Mouse (Mus musculus) bone marrow, adult 2 months (tissue): ENCODE results near the gene Akt1. TPM values are rescaled to one million over a fixed set of nuclear protein-coding genes. Genes with fewer than 3 reads are reported as not detected.

Experiments used
- H3K27ac ChIP-seq: fragments of 200-500 bp; 2 replicates; pipeline ENCODE4 v1.5.1; 2012; ENCODE audit warnings: low read depth, mild to moderate bottlenecking, control low read depth, inconsistent platforms, low read length; ENCODE audit not compliant: control insufficient read depth, poor library complexity, insufficient read depth
- H3K4me1 ChIP-seq: fragments of 200-500 bp; 2 replicates; pipeline ENCODE4 v1.6.1; 2011; ENCODE audit warnings: low read length; ENCODE audit not compliant: control insufficient read depth, insufficient read depth
- H3K4me3 ChIP-seq: fragments of 200-500 bp; replicated peaks from 2 replicates; pipeline ENCODE3; 2011; ENCODE audit warnings: mild to moderate bottlenecking, low read depth, low read length, control low read depth; ENCODE audit not compliant: control insufficient read depth
- CTCF ChIP-seq: fragments of 200-500 bp; IDR thresholded peaks from 2 replicates; pipeline ENCODE4 v1.5.1; 2011; ENCODE audit warnings: low read length, control low read depth; ENCODE audit not compliant: control insufficient read depth, insufficient read depth
- POLR2A ChIP-seq: fragments of 200-500 bp; IDR thresholded peaks from 2 replicates; pipeline ENCODE4 v1.6.1; 2011; ENCODE audit warnings: low read depth, mild to moderate bottlenecking, control low read depth, low read length, borderline replicate concordance; ENCODE audit not compliant: control insufficient read depth
- WGBS: fragments of 180-500 bp; shearing (Covaris S2); methylation state at CpG from one replicate; pipeline ENCODE4 v1.1.7; 2018; 5-methylcytosine and 5-hydroxymethylcytosine counted together
- polyA plus RNA-seq: library from polyadenylated mRNA; stranded (reverse); fragments of >200 nt; gene quantifications from 2 replicates; pipeline ENCODE4 v1.2.4, GENCODE M21; 2011; ENCODE audit warnings: low replicate concordance; ENCODE audit not compliant: missing spikeins, insufficient read depth, insufficient read length

Akt1 gene
- polyA plus RNA-seq, 1 experiment = 56.1 TPM

DNA sequence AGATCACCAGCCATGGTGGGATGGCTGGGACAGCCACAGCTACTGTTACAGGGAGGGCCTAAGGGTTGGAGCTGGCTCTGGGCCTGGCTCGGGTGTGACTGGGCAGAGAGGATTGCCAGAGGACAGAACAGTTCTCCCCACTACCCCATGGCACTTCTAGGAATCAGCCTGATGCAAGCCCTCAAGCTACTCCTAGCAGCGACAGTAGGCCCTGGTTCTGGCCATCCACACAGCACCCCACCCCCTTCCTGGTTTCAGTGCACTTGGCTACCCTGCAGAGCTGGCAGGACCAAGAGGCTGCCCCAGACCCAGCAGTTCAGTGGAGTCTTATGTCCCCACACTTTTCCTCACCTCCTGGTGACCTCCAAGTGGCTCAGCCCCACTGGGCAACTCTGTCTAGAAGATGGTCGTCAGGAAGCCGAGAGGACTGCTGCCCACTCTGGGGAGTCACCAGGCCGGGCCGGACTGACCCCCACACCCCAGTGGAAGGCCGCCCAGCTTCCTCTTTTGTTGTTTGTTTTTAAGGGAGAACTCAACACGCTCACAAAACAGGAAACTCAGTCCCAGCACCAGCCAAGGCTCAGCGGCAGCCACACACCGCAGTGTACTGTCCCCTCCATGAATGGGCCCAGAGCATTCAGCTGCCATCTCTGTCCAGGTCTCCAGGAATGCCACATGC is 6.9 kb downstream of the Akt1 start:
- WGBS = 38% methylated on average over 10 of the region's 10 CpGs
- TF ChIP-seq POLR2A (peak; percentile 21; the same call in 1 of the 2 replicates), CTCF (no peak)
- peak overlapping the region; percentile 78 for H3K27ac ChIP-seq
- peaks cover 2% of the 10 kb centered on the region; the same call in 1 of the 2 replicates for H3K4me1 ChIP-seq
- H3K4me3 ChIP-seq = peak overlapping the region; percentile 59

DNA sequence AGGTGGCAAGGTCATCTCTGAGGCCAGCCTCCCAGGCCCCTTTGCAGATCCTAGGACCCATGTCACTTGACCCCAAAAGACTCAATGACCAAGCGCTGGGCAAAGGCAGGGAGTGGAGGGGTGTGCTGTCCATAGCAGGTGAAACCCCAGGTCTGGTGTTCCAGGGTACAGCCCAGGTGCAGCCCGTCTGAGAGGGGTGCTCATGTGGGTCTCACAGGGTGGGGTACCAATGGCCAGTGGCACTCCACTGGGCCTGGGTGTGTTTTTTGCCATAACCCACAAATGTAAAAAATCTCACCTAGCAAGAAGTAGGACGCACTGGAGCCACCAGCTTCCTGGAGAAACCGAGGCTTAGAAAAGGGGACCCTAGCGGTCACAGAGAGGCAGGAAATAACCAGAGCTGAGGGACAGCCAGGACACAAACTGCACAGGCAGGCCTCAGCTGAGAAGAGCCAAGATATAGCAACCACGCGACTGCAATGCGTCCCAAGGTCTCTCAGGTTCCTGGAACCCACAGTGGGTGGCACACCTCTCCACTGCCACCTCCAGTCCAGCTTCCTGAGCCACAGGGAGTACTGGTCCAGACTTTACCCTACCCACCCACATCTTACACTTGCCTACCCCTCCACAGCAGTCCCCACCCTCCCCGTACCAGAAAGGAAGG is 8.7 kb downstream of the Akt1 start:
- Histone ChIP-seq H3K4me1 (peaks cover 2% of the 10 kb centered on the region; the same call in 1 of the 2 replicates), H3K27ac (no peak overlapping the region), H3K4me3 (no peak overlapping the region)
- no peak for TF ChIP-seq CTCF
- no peak for TF ChIP-seq POLR2A
- WGBS = 80% methylated on average over 9 of the region's 9 CpGs

DNA sequence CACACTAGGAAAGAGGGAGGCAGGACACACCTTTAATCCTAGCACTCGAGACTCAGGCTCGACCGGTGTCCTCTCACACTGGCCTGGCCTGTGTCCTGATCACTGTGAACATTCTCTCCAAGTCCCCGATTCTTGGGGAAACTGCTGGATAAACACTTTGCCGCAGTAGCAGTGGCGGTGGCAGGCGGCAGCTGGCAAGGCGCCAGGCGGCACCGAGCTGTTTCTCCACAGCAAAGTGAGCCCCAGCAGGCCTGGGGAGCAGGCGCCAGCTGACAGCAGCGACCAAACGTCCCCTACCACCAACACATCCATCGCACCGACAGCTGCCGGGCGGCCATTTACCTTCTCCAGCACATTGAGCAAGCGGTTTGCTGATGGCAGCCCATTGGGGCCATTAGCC is 9.2 kb downstream of the Akt1 start:
- Histone ChIP-seq H3K4me1 (peaks cover 2% of the 10 kb centered on the region; the same call in 1 of the 2 replicates), H3K27ac (no peak overlapping the region; the same call in 1 of the 2 replicates), H3K4me3 (no peak overlapping the region)
- 57% methylated on average over 18 of the region's 18 CpGs for WGBS
- no peak for TF ChIP-seq CTCF
- TF ChIP-seq POLR2A = no peak

DNA sequence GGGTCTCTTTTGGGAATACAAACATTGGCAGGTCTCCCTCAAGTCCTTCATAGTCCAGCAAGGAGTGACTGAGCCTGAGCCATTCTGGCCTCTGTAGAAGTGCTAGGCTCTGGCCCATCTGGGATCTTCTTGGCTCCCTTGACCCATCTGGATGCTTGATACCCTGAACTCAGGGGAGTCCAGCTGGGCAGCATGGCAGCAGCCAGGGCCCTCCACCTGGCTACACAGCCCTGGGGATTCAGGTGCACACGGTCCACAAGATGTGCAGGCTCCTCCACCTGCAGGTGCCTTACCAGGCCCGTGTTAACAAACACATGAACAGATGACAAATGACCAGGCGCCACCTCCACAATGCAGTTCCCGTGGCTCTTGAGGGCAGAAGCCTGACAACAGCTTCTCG is 10.0 kb downstream of the Akt1 start:
- WGBS = 73% methylated on average over 5 of the region's 5 CpGs
- Histone ChIP-seq H3K4me3 (no peak overlapping the region), H3K27ac (no peak overlapping the region), H3K4me1 (peaks cover 2% of the 10 kb centered on the region; the same call in 1 of the 2 replicates)
- TF ChIP-seq POLR2A (no peak), CTCF (no peak)

DNA sequence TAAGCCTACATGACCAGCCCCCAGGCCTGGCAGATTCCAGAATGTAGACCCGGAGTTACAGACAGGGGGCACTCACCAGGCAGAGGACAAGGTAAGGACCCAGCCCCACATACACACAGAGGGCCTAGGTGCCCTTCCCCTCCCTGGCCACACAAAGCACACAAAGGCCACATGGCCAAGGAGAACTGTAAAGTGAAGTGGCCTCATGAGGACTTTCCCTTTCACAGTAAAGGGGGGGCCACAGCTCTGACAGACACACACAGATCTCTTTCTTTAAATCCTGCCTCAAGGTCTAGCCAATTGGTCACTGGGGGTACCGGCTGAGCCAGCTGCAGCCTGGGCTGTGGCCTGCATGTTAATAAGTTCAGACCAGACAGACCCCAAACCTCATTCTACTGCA is 10.6 kb downstream of the Akt1 start:
- WGBS = 79% methylated on average over 2 of the region's 2 CpGs
- H3K4me3 ChIP-seq = no peak overlapping the region
- no peak overlapping the region for H3K27ac ChIP-seq
- TF ChIP-seq POLR2A (no peak), CTCF (no peak)
- peaks cover 2% of the 10 kb centered on the region; the same call in 1 of the 2 replicates for H3K4me1 ChIP-seq

DNA sequence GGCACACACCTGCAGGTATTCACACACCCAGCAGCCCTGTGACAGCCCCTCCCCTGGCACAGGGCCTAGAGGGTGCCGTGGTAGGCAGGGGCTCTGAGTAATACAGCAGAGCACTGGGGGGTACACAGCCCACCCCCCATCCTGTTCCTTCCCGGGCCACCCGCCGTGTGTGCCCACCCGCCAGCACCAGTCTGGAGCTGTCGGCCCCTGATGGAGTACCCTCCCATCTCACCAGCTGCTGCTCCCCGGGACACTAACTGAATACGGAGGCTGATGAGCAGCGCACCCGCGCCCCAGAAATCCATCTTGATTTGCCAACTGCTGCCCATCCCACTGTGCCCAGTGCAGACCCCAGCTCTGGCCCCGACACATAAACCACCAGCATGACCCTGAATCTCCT is 11.0 kb downstream of the Akt1 start:
- Histone ChIP-seq H3K4me3 (no peak overlapping the region), H3K4me1 (peaks cover 2% of the 10 kb centered on the region; the same call in 1 of the 2 replicates), H3K27ac (no peak overlapping the region)
- no peak for TF ChIP-seq POLR2A
- no peak for TF ChIP-seq CTCF
- 92% methylated on average over 12 of the region's 12 CpGs for WGBS

DNA sequence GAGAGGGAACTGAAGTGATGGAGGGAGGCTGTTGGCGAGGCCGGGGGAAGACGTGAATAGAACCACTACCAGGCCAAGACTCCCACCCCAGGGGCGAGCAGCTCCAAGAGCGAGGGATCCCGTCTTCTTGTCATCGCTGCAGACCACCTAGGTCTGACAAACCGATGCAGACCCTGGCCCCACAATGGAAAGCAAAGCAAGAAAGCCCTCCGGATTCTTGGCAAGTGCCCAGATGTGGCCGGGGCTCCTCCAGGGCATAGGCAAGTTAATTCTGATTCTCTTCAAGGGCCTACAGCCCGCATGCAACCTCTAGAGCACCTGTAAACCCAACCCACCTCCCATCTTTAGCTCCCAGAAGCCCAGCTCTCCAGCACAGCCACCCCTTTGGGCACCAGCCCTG is 11.4 kb downstream of the Akt1 start:
- H3K4me1 ChIP-seq = peaks cover 2% of the 10 kb centered on the region; the same call in 1 of the 2 replicates
- 87% methylated on average over 11 of the region's 11 CpGs for WGBS
- H3K27ac ChIP-seq = no peak overlapping the region
- H3K4me3 ChIP-seq = no peak overlapping the region
- no peak for TF ChIP-seq POLR2A

DNA sequence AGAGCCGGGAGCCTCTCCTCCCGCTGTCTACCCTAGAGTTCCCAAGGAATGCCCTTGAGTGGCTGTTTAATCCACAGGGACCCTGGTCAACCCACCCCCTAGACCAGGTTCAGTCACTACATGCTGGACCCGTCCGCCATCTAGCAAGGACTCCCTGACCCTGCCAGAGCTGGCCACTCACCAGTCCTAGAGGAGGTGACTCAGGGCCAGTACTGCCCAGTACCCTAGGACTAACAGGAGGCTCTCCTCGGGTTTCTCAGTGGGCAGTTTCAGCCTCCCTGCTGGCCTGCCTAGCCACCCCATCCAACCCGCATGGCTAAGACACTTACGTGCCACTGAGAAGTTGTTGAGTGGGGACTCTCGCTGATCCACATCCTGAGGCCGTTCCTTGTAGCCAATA is 12.8 kb downstream of the Akt1 start:
- WGBS = 92% methylated on average over 9 of the region's 9 CpGs
- Histone ChIP-seq H3K4me1 (peaks cover 1% of the 10 kb centered on the region; the same call in 1 of the 2 replicates), H3K4me3 (no peak overlapping the region), H3K27ac (no peak overlapping the region)
- TF ChIP-seq POLR2A (no peak), CTCF (no peak)

DNA sequence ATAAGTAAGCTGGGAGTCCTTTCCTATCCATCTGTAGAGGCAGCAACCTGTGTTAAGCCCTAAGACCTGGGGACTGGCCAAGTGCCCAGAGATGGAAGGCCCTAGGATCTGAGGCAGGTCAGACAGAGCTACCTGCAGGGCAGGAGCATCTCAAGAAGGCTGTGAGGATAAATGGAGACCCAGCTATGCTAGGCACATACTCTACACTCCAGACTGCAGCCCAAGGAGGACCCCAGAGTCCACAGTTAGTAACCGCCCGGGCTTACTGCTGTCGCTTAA is 13.4 kb downstream of the Akt1 start:
- 87% methylated on average over 3 of the region's 3 CpGs for WGBS
- Histone ChIP-seq H3K27ac (no peak overlapping the region), H3K4me1 (no peaks in the 10 kb centered on the region), H3K4me3 (no peak overlapping the region)
- TF ChIP-seq POLR2A (no peak), CTCF (no peak)
